Mouse (Mus musculus): ENCODE results near the gene Gnb4.

Gene Gnb4

DNA sequence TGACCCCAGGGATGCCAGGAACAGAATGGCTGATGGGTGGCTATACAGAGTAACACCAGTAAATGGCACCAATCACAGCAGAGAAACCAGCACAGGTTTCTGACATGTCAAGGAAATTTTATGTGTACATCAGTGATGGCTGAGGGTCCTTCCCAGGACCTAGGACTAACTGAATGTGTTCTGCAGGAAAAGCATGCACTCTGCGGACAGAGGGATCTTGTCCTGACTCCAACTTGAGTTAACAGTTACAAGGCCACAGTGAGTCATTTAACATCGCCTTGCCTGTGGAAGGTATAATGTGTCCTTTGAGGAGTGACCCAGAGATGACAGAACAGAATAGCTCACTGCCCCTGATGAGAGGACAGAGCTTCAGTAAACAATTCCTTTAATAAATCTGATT is 1.6 kb downstream of the Gnb4 start:
- CTCF ChIA-PET: no interaction called here

DNA sequence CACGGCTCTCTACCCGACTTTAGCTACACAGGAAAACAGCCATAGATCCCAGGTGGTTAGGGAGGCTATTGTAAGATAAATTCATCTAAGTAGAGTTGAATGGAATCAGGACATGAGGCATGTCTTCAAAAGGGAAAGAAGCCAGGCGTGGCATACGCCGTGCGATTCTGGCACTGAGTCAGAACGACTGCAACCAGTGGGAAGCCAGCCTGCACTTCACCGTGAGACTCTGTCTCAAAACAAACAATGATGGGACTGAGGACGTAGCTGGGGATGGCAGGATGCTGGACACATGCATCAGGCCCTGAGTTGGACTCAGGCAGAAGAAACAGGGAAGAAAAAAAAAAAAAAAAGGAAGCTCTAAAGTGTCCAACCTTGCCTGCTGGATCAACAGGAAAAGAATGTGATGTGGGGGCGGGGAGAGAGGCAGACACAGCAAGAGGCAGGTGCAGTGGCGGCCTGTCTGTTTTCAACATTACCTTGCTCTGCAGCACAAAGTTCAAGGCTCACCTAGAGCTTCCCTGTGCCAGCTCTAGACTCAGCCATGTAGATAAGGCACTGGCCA is 4.7 kb downstream of the Gnb4 start:
- CTCF ChIA-PET: no interaction called here

DNA sequence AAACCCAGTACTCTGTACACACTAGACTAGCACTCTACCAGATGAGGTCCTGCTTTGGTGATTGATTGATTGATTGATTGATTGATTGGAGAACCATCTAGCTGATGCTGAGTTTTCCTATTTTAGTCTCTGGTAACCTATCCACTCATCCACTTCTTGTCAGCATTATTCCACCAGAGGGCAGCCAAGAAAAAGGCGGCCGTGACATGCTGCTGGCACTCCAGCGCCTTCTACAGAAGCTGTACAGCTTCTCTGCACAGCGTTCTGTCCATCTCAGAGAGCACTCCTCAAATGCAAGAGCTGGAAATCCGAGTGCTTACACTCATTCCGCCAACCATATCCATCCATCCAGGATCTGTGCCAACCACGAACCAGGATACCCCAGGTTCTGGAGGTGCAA is 5.8 kb downstream of the Gnb4 start:
- CTCF ChIA-PET: no interaction called here

DNA sequence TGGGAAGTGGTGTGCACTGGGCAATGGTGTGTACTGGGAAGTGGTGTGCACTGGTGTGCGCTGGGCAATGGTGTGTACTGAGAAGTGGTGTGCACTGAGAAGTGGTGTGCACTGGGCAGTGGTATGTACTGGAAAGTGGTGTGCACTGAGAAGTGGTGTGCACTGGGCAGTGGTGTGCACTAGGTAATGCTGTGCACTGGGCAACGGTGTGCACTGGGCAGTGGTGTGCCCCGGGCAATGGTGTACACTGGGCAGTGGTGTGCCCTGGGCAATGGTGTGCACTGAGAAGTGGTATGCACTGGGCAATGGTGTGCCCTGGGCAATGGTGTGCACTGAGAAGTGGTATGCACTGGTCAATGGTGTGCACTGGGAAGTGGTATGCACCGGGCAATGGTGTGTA is 7.2 kb downstream of the Gnb4 start:
- CTCF ChIA-PET: no interaction called here

DNA sequence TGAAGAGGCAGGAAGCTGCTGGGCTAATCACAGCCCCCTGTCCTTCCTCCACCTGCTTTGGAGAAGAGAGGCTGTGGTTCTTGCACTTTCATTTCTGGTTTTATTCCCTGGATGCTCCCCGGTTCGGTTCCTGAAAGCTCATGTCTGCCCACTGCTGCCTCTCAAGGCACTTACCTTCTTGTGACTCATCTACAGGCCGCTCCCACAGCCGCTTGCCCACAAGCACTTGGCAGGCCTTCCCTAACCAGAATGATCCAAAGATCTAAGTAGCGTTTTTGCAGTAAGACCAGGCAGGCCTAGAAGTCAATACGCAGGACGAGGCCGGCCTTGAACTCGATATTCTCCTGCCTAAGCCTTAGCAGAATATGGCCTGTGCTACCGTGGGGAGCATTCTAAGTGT is 15.3 kb downstream of the Gnb4 start:
- CTCF ChIA-PET: no interaction called here

DNA sequence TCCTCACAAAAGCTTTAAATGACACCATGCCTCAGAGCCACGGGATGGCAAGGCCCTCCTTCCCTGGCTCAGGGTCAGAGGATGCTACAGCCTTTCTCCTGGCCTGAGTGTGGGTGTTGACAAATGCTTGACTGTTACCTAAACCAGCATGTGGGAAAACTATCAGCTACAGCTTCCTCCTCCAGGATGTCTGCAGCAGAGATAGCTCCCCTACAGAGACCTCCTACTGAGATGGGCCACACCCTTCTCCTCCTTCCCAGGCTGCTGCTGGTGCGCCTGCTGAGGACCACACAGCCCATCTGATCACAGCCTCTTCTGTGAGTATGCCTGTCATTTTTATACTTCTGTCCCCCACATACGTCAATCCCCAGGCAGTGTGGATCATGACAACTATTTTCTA is 17.1 kb downstream of the Gnb4 start:
- CTCF ChIA-PET: no interaction called here

DNA sequence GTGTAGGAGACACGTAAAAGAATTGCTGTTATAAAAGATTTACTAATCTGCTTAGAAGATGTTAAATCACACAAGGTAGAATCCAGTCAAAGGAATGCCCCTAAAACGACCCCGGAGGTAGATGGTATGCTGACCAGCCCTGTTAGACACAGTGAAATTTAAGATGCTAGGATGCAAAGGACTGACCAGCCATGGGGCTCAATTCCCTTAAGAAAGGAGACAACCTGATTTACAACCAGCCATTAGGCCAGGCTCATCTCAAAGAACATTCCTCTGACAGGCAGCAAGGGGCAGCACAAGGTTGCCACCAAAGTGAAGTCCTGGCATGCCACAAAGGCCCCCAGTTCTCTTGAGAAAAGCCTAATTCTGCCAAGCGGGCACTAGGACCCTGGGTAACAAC is 21.3 kb downstream of the Gnb4 start:
- CTCF ChIA-PET: no interaction called here

DNA sequence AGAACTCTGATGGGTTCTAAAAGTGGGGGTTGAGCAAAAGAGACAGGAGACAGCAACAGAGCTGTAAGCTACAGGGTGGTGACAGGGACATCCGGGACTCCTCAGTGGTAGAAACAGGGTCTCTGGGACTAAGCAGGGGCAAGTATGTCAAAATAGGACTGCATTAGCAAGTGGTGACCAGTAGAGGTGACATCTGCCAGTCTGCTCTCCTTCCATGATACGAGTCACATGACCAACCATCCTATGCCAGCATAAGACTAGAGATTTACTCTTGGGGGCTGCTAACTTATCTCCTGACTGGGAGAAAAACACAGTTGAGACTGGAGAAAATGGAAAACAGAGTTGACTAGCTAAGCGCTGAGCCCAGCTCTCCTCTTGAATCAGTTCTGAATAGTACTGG is 30.1 kb downstream of the Gnb4 start:
- CTCF ChIA-PET: no interaction called here

DNA sequence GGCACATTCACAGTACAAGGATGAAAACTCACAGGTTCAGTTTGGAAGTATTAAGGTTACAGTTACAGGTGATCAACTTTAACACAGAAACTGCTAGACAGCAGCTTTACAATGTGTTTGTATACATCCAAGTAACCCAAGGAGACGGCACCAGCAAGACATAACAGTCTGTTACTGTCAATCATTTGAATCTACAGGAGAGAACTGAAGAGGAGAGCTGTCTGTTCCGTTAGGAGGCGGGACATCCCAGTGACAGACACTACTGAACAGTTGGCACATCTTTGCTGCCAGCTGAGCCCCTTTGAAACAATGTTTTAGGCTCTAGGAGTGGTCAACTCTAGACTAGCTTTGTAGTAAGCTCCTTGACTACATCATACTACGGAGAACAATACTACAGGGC is 32.9 kb downstream of the Gnb4 start:
- CTCF ChIA-PET: interaction anchor here (0.6 kb wide), 1 partner anchor 77 kb away, joined by 10 read pairs; no protein-coding TSS in a partner anchor

DNA sequence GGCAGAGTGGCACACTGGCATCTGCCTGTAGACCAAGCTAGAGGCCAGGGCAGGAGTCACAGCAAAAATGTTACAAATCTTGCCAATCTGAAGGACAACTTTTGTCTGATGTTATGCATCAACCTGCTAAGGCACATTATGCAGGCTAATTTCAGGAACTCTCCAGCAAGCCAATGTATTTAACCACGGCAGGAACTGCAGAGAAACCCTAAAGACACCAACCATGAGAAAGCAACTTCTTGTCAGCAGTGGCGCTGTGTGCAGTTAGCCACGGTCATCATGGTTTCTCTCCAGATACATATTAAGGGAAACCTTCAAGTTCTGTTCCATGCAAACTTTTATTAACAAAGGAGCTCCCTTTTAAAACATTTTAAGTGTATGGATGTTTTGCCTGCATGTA is 34.5 kb downstream of the Gnb4 start:
- CTCF ChIA-PET: no interaction called here

DNA sequence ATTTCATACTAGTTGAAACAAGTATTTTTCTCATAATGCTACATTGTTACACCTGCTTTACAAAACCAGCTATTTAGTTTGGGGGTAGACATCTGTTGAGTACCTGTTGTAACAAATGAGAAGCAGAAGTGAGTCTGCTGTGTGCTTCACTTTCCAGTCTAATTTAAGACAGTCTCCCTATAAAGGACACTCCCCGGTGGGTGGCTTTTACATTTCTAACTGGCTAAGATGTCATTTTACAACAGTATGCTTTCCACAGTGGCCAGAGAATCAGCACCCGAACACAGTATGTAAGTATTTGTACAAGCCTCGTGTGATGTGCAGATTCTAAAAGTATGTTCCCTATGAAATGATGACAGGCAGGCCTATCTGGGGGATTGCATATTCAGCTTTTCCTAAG is 35.6 kb downstream of the Gnb4 start:
- CTCF ChIA-PET: no interaction called here

DNA sequence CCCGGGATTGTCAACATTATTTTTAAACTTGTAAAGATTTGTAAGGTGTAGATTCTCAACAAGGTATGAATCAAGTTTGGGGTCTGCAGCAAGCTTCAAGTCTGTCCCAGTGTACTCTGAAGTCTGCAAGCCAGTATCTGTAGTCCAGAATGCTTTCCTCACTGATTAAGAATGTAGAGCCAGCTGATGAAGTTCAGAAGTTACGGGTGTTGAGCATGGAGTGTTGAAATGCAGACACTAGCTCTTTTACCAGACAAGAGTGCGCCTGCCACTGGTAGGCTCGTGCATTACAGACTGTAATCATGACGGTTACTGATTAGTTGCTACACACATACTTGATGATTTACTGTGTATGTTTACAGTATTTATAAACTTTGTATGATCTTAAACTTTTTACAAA is 37.6 kb downstream of the Gnb4 start:
- CTCF ChIA-PET: no interaction called here

DNA sequence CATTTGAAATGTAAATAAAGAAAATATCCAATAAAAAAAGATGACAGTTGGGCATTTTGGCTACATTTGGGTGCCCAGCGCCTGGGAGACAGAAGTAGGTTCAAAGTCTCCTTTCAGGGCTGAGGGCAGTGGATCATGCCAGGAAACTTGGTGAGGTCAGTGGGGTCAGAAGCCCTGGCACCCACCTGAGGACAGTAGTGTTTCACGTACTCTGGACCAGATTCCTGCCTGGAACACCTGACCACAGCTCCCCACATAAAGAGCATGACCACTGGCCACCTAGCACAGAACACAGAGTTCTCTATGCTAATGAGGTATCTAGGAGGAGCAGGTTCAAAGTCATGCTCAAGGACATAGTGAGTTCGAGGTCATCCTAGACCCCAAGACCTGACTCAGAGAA is 41.2 kb downstream of the Gnb4 start:
- CTCF ChIA-PET: no interaction called here

DNA sequence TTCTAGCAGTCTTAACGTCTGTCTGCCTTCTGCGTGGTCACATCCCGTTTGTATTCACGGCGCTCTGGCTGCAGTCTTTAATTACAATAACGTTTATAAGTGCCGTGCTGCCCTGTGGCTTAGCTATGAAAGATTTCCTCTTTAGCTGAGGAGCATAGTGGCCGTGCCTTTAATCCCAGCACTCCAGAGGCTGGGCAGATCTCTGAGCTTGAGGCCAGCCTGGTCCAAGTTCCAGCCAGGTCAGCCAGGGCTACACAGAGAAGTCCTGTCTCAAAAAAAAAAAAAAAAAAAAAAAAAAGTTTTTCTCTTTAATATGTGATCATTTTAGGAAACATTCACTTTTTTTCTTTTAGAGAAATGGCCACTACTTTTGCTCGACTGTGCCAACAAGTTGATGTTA is 42.5 kb downstream of the Gnb4 start:
- CTCF ChIA-PET: no interaction called here

DNA sequence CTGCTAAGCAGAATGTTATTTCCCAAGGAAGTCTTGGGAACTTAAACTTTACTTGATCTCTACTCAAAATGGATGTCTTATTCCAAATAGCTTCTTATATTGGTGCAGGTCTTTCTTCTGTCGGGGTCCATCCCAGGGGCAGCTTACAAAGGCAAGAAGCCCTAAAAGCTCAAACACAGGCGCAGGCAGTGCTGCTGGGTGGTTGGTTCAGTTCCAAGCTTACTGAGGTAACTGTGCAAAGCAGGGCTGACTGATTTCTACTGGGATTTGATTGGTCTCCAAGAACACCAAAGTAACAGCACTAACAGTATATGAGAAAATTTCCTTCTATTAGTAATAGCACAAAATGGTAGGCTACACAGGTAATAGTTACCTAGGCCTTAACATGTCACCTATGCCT is 43.3 kb downstream of the Gnb4 start:
- CTCF ChIA-PET: no interaction called here

DNA sequence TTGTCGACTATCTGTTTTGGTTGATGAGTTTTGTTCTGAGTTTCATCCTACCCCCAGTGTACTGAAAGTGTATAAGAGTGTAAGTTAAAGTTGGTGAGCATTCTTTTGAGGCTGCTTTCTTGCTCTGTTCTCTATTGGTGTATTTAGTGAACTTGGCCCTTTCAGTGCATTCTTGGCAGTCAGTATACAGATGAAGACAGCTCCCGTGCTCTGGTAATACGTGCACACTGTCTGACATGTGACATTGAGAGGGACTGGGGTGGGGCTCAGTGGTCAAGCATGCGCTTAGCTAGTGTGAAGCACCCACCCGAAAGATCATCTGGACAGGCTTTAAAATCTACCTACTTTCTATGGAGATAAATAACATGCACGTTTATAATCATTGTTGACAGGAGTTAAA is 53.0 kb downstream of the Gnb4 start:
- CTCF ChIA-PET: no interaction called here

DNA sequence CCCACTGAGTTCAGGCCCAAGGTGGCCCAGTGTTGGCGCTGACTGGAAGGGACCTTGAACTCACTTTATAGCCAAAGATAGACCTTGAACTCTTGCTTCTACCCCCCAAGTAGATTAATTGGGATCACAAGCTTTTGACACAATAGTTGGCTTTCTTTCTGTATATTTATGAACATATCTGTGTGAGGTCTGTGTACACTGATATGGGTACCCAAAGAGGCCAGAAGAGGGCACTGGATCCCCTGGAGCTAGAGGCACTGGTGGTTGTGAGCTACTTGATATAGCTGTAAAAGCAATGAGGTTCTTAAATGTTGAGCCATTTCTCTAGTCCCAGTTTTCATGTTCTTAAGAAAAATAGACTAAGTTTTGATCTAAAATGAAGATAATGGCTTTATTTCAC is 63.3 kb downstream of the Gnb4 start:
- CTCF ChIA-PET: no interaction called here

DNA sequence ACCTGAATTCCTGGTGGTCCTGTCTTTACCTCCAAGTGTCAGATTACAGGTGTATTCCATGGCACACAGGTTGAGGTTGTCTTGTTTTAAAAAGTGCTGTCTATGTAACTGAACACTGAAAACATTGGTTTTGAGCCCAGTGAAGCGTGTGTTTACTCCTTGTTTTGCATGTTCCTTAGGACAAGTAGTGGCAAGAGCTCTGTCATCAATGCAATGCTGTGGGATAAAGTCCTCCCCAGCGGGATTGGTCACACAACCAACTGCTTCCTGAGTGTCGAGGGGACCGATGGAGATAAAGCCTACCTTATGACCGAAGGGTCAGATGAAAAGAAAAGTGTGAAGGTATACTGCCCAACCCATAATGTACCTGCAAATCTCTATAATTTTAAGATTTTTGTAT is 78.3 kb downstream of the Gnb4 start:
- CTCF ChIA-PET: no interaction called here

DNA sequence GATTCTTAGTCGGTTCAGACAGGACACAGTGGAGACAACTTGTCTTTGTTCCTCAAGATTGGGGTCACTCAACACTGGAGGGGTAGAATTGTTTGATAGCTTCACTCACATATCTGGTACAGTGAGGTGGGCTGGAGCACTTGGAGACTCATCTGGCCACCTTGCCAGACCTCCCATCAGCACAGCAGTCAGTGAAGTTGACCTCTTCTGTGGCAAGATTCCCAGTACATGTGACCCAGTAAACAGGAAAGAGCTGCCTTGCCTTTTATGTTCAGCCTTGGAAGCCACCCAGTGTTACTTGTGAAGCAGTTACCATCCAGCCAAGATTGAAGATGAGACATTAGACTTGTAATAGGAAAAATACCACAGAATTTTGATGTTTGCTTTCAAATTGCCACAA is 78.8 kb downstream of the Gnb4 start:
- CTCF ChIA-PET: no interaction called here

DNA sequence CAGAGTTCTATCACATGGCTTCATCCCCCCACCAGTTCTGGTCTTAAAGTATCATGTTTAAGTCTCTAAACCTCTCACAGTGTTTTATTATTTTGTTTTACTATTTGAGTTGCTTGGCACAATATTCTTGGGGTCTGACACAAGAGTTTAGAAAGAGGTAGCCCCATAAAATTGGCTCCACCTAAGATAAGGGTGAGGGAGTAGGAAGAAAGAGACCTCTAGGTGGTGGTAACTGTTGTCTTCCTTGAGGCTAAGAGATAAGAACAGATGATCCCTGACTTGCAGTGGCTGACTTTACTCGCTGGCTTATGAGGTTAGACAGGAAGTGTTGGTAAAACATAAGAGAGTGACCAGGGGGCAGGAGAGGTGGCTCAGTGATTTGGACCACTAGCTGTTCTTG is 80.7 kb downstream of the Gnb4 start:
- CTCF ChIA-PET: no interaction called here
